Mouse (Mus musculus) testis, adult 2 months (tissue): ENCODE measurements around the gene Nos3. TPM values are rescaled to one million over a fixed set of nuclear protein-coding genes. Genes with fewer than 3 reads are reported as not detected.
"Not testable (repeated sequence)": the region's sequence is repeated elsewhere in the genome, so short reads cannot be mapped to it uniquely, and the experiment has no call there.

Experiments used
- H3K27ac ChIP-seq: fragments of 200-500 bp; 2 replicates; pipeline ENCODE4 v1.5.1; 2012; ENCODE audit warnings: low read depth, low read length; ENCODE audit not compliant: control insufficient read depth, insufficient read depth
- H3K27me3 ChIP-seq: fragments of 200-500 bp; 2 replicates; pipeline ENCODE4 v1.6.1; 2012; ENCODE audit warnings: mild to moderate bottlenecking, low read length, moderate library complexity; ENCODE audit not compliant: control insufficient read depth, insufficient read depth
- H3K36me3 ChIP-seq: fragments of 200-500 bp; 2 replicates; pipeline ENCODE4 v1.6.1; 2012; ENCODE audit warnings: mild to moderate bottlenecking, low read length; ENCODE audit not compliant: control insufficient read depth, insufficient read depth
- H3K4me1 ChIP-seq: fragments of 200-500 bp; 2 replicates; pipeline ENCODE4 v1.6.1; 2012; ENCODE audit warnings: low read length; ENCODE audit not compliant: control insufficient read depth, insufficient read depth
- H3K4me3 ChIP-seq: fragments of 200-500 bp; 2 replicates; pipeline ENCODE4 v1.5.1; 2012; ENCODE audit warnings: low read depth, mild to moderate bottlenecking, low read length, moderate library complexity, mixed read lengths; ENCODE audit not compliant: control insufficient read depth
- CTCF ChIP-seq: fragments of 200-500 bp; IDR thresholded peaks from 2 replicates; pipeline ENCODE4 v1.5.1; 2012; ENCODE audit warnings: low read depth, mild to moderate bottlenecking, inconsistent platforms, low read length, moderate library complexity; ENCODE audit not compliant: control insufficient read depth, insufficient read depth, insufficient replicate concordance
- POLR2A ChIP-seq: fragments of 200-500 bp; IDR thresholded peaks from 2 replicates; pipeline ENCODE4 v1.6.1; 2012; ENCODE audit warnings: low read depth, mild to moderate bottlenecking, inconsistent platforms, low read length, moderate library complexity; ENCODE audit not compliant: control insufficient read depth
- polyA plus RNA-seq: library from polyadenylated mRNA; depleted of rRNA; stranded (reverse); fragments of >200 nt; gene quantifications from 2 replicates; pipeline ENCODE4 v1.2.3, GENCODE M21; 2012

Gene Nos3
- polyA plus RNA-seq, 1 experiment = 2.2 TPM

- TF ChIP-seq CTCF = 0 out of 2 replicates have a peak, but pooled peaks have one; percentile 6
- no peak for TF ChIP-seq POLR2A
- Histone ChIP-seq H3K27me3 (no peaks in the 10 kb centered on the region), H3K27ac (no peak overlapping the region)
Measured at GRCm38 (mm10) chr5:24392724-24393123, 28.1 kb downstream of the Nos3 start.

GRCm38 (mm10) chr5:24393392-24393997 lies 28.9 kb downstream of the Nos3 start, which contains the start of gene Abcb8:
Gene Abcb8 (plus strand): TSS chr5:24393663.
- peak within 1 kb of the TSS; percentile 97 for H3K4me3 ChIP-seq
- H3K27ac ChIP-seq = peak within 1 kb of the TSS; percentile 99
- H3K27me3 ChIP-seq = no peaks in the 10 kb centered on the region
- peaks cover 12% of the 10 kb centered on the region for H3K4me1 ChIP-seq
- TF ChIP-seq CTCF = peak; percentile 92
- TF ChIP-seq POLR2A = no peak
- no peaks in the 10 kb centered on the region for H3K36me3 ChIP-seq

More at GRCm38 (mm10) chr5:24392724-24393123, 28.1 kb downstream of the Nos3 start:
- no peak overlapping the region for H3K4me3 ChIP-seq
- peaks cover 19% of the 10 kb centered on the region for H3K4me1 ChIP-seq
- H3K36me3 ChIP-seq = no peaks in the 10 kb centered on the region

GRCm38 (mm10) chr5:24394165-24394894 lies 29.7 kb downstream of the Nos3 start:
- Histone ChIP-seq H3K4me1 (peaks cover 9% of the 10 kb centered on the region), H3K27ac (peak overlapping the region; percentile 99), H3K36me3 (no peaks in the 10 kb centered on the region), H3K4me3 (peak overlapping the region; percentile 97), H3K27me3 (no peaks in the 10 kb centered on the region)
- peak; percentile 74; the same call in 1 of the 2 replicates for TF ChIP-seq POLR2A
- peak; percentile 49; the same call in 1 of the 2 replicates for TF ChIP-seq CTCF

- H3K36me3 ChIP-seq, H3K27ac ChIP-seq, H3K4me3 ChIP-seq: not testable (repeated sequence)
Measured at GRCm38 (mm10) chr5:24396254-24396653, 31.6 kb downstream of the Nos3 start.

GRCm38 (mm10) chr5:24399686-24400085 lies 35.1 kb downstream of the Nos3 start:
- Histone ChIP-seq H3K27ac (no peak overlapping the region), H3K36me3 (no peaks in the 10 kb centered on the region; the same call in 1 of the 2 replicates), H3K27me3 (no peaks in the 10 kb centered on the region), H3K4me1 (no peaks in the 10 kb centered on the region; the same call in 1 of the 2 replicates), H3K4me3 (no peak overlapping the region)
- TF ChIP-seq CTCF = no peak
- no peak for TF ChIP-seq POLR2A

More at GRCm38 (mm10) chr5:24396254-24396653, 31.6 kb downstream of the Nos3 start:
- H3K4me1 ChIP-seq, H3K27me3 ChIP-seq: not testable (repeated sequence)

- Histone ChIP-seq H3K36me3 (no peaks in the 10 kb centered on the region; the same call in 1 of the 2 replicates), H3K27me3 (no peaks in the 10 kb centered on the region), H3K27ac (no peak overlapping the region), H3K4me3 (no peak overlapping the region), H3K4me1 (no peaks in the 10 kb centered on the region)
- TF ChIP-seq CTCF (no peak), POLR2A (no peak)
Measured at GRCm38 (mm10) chr5:24400362-24400761, 35.8 kb downstream of the Nos3 start.

GRCm38 (mm10) chr5:24400911-24401605 lies 36.4 kb downstream of the Nos3 start:
- H3K27me3 ChIP-seq = no peaks in the 10 kb centered on the region
- H3K27ac ChIP-seq = no peak overlapping the region
- no peaks in the 10 kb centered on the region; the same call in 1 of the 2 replicates for H3K36me3 ChIP-seq
- H3K4me1 ChIP-seq = no peaks in the 10 kb centered on the region
- H3K4me3 ChIP-seq = no peak overlapping the region
- TF ChIP-seq POLR2A (no peak), CTCF (no peak)
